Mouse (Mus musculus) CD4-positive, CD25-positive, alpha-beta regulatory T cell, adult 2 months (primary cell): ENCODE results near the gene Gm3411.
"Not testable (repeated sequence)": the region's sequence is repeated elsewhere in the genome, so short reads cannot be mapped to it uniquely, and the experiment has no call there.

ENCODE experiments used
- DNase-seq: peaks from one replicate; pipeline ENCODE4 v3.0.0-alpha.2; 2012; ENCODE audit warnings: low read depth, low spot score

Gm3411 gene

DNA sequence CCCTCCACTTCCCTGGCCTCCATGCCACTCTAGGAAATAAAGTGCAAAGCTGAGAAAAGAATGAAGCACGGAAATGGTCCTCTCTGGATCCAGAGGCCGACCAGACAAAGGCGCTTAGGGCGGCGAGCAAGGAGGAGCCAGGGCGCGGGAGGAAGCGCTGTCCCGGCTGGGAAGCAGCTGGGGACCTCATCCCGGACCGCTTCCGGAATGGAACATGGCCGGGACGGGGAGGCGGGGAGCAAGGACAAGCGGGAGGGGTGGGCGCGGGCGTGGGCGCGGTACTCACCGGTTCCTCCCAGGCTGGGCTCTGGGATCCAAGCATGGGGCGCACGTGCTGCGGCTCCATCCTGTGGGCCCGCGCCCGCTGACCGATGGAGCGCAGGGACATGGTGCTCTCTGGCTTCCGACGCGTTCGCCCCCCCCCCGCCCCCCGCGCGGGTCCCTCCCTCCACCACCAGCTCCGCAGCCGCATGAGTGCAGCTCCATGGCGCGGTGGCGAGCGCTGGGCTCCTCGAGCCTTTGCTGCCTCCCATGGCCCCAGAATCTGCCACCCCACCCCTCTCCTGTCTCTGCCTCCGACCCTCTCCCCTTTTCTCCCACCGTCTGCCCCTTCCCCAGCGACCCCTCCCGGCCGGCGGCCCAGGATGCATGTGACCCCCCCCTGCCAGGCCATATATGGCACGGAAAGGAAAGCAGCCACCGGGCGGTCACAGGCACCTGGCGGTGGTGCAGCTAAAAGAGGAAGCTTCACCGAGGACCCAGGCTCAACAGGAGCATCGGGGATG, at the start of gene Gm3411:
Gene Gm3411 (minus strand): TSS at position 320 of the 785 bp plus-strand sequence.
- peak; percentile 1 for DNase-seq

GRCm38 (mm10) chr14:6304743-6305142, 17.7 kb upstream of the Gm3411 start, which contains the start of gene Gm21103:
Gm21103 (minus strand) TSS chr14:6304843.
- not testable (repeated sequence) for DNase-seq

GRCm38 (mm10) chr14:6219192-6219591, 67.9 kb downstream of the Gm3411 start, which contains the start of gene Gm21560:
Gm21560 (minus strand) TSS chr14:6219292.
- not testable (repeated sequence) for DNase-seq
